Mouse (Mus musculus): ENCODE results near the gene Mcoln2. TPM values are rescaled to one million over a fixed set of nuclear protein-coding genes. Genes with fewer than 3 reads are reported as not detected.

Gene Mcoln2
- polyA plus RNA-seq, 1 experiment = 3.2 TPM

DNA sequence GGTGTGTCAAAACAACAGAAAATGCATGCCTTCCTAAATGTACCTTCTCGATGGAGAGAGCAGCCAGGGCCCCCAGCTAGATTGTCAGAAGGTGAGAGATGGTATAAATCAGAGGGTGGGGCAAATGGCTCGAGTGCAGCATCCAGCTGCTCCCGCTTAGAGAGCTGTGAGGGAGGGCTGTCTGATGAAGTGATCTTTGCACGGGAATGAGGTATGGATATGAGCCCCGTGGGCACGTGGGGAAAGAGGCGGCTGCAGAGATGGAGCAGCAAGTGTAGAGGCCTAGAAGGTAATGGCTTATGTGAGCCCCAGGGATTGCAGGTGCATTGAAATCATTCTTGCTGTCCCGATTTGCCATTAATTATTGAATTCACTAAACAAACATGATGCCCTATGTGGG, 86.6 kb downstream of the Mcoln2 start:
- TF ChIP-seq CTCF (conservative IDR thresholded peaks at IDR 0.05; ENCODE audit: insufficient read depth, insufficient read length, low read depth, low read length) (no peak), POLR2A (IDR thresholded peaks at IDR 0.05; ENCODE audit: low read depth, low read length) (no peak)

DNA sequence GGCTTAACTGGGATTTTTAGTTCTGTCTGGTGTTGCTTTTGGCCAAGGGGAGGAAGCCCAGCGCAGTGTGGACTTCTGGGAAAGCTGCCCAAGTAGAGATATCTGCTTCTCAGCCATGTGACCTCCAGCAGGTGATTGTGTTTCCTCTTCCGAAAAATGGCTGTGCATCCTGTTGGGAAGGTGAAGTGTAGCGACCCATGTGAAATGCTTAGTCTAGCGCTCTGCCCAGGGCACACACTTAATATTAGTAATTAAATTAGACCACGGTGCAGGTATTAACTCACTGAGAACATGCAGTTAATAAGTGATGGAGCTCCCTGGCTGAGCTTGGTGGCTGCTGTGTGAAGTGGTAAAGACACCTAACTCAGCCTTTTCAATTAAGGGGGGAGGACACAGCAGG, 88.0 kb downstream of the Mcoln2 start:
- DNase-seq = peak; percentile 88
- no peaks in the 10 kb centered on the region for H3K27me3 ChIP-seq (replicated peaks; ENCODE audit: control insufficient read depth, insufficient read depth, low read length)
- no peak for TF ChIP-seq POLR2A (IDR thresholded peaks at IDR 0.05; ENCODE audit: low read depth, low read length)
- TF ChIP-seq CTCF (conservative IDR thresholded peaks at IDR 0.05; ENCODE audit: insufficient read depth, insufficient read length, low read depth, low read length) = no peak
- 42% methylated on average over 5 of the region's 5 CpGs for WGBS
- H3K4me3 ChIP-seq (ENCODE audit: insufficient read depth, low read depth, low read length) = no peak overlapping the region
- no peaks in the 10 kb centered on the region for H3K36me3 ChIP-seq (ENCODE audit: control insufficient read depth, insufficient read depth, low read length)
- H3K4me1 ChIP-seq (ENCODE audit: control insufficient read depth, insufficient read depth, low read length) = peaks cover 7% of the 10 kb centered on the region; the same call in 1 of the 2 replicates
- peak overlapping the region; percentile 4; the same call in 1 of the 2 replicates for H3K27ac ChIP-seq (ENCODE audit: insufficient read depth, low read depth, low read length)

More for the DNA sequence above, 86.6 kb downstream of the Mcoln2 start:
- H3K4me1 ChIP-seq (ENCODE audit: control insufficient read depth, insufficient read depth, low read length) = peaks cover 7% of the 10 kb centered on the region; the same call in 1 of the 2 replicates
- H3K4me3 ChIP-seq (ENCODE audit: insufficient read depth, low read depth, low read length) = no peak overlapping the region
- DNase-seq = no peak
- 47% methylated on average over 8 of the region's 8 CpGs for WGBS
- H3K27ac ChIP-seq (ENCODE audit: insufficient read depth, low read depth, low read length) = no peak overlapping the region
- no peaks in the 10 kb centered on the region for H3K36me3 ChIP-seq (ENCODE audit: control insufficient read depth, insufficient read depth, low read length)
- H3K27me3 ChIP-seq (replicated peaks; ENCODE audit: control insufficient read depth, insufficient read depth, low read length) = no peaks in the 10 kb centered on the region

DNA sequence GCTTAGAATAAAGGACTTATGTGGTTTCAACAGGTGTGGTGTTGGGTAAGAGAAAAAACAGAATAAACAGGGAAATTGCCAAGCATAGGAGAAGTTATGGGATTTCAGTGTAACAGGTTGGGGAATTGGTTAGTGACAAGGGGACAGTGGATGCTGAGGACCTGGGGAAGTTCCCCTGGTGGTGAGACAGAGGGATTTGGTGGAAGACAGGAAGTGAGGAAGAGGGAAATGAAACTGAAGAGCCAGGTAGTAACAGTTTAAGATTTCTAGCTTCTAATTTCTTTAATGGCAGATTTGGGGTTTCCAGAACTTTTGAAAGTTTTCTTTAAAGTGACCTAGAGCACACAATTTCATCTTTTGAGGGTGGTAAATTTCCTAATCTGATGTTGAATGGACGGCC, 95.0 kb downstream of the Mcoln2 start:
- H3K4me1 ChIP-seq (ENCODE audit: control insufficient read depth, insufficient read depth, low read length) = peaks cover under 1% of the 10 kb centered on the region; the same call in 1 of the 2 replicates
- TF ChIP-seq POLR2A (IDR thresholded peaks at IDR 0.05; ENCODE audit: low read depth, low read length) (no peak), CTCF (conservative IDR thresholded peaks at IDR 0.05; ENCODE audit: insufficient read depth, insufficient read length, low read depth, low read length) (no peak)
- H3K36me3 ChIP-seq (ENCODE audit: control insufficient read depth, insufficient read depth, low read length) = no peaks in the 10 kb centered on the region
- 79% methylated on average over 1 of the region's 1 CpGs for WGBS
- no peaks in the 10 kb centered on the region for H3K27me3 ChIP-seq (replicated peaks; ENCODE audit: control insufficient read depth, insufficient read depth, low read length)
- no peak overlapping the region for H3K27ac ChIP-seq (ENCODE audit: insufficient read depth, low read depth, low read length)
- H3K4me3 ChIP-seq (ENCODE audit: insufficient read depth, low read depth, low read length) = no peak overlapping the region
- no peak for DNase-seq

Other genes starting within 250 kb of the Mcoln2 start
- 9.4 and 13.7 TPM in 2 replicates for gene Bcl10, start 227.0 kb upstream of the Mcoln2 start, polyA plus RNA-seq (2012; rRNA removed)
- 7.4 and 9.4 TPM in 2 replicates for gene 2410004B18Rik, start 211.8 kb upstream of the Mcoln2 start, polyA plus RNA-seq (2012; rRNA removed)
- 6.1 and 6.3 TPM in 2 replicates for gene Syde2, start 162.0 kb upstream of the Mcoln2 start, polyA plus RNA-seq (2012; rRNA removed)
- gene Wdr63, start 41.7 kb upstream of the Mcoln2 start, polyA plus RNA-seq (2012; rRNA removed) = 0.10 TPM in 1 of 2 replicates, not detected in the other
- 17.3 and 17.9 TPM in 2 replicates for gene Mcoln3, start 32.4 kb upstream of the Mcoln2 start, polyA plus RNA-seq (2012; rRNA removed)
- 33.7 and 39.8 TPM in 2 replicates for gene Lpar3, start 71.1 kb downstream of the Mcoln2 start, polyA plus RNA-seq (2012; rRNA removed)